Comparison of ENCODE assay signal across 20 mouse cellular contexts in genomic region chr8:62502043-62502442, GRCm38 (mm10).
A peak's percentile ranks its signal among the peaks of the same experiment; 100 is the strongest.
DNase-seq lines count a peak whose midpoint lies in the region; ATAC-seq and TF ChIP-seq lines count a peak whose summit lies in the region.
"Had no signal": no experiment of that assay in that cellular context is flagged by ENCODE, and none has a peak within 500 bp of the region (broad histone marks: within the 10 kb centered on the region; RNA-seq: fewer than 3 reads in every experiment).

No protein-coding gene starts in this region.

- peak; percentile 79 for ATAC-seq in frontal cortex, adult (ENCODE audit: low TSS enrichment)

- 57% methylated on average over 2 of the region's 2 CpGs for WGBS in thymus, adult 2 months

- TF ChIP-seq POLR2A in brain, embryonic 14.5 days (IDR thresholded peaks at IDR 0.05; ENCODE audit: borderline replicate concordance, extremely low read depth, insufficient read depth, insufficient read length, poor library complexity, severe bottlenecking): no peak
- TF ChIP-seq POLR2A in thymus, adult 2 months (IDR thresholded peaks at IDR 0.05; ENCODE audit: control insufficient read depth, extremely low read depth, insufficient read depth, low read length, poor library complexity): no peak

- no peaks in the 10 kb centered on the region for H3K36me3 ChIP-seq in thymus, adult 2 months (ENCODE audit: control insufficient read depth, insufficient read depth, low read length)
- H3K36me3 ChIP-seq: embryonic facial prominence, embryonic 10.5 days; hindbrain, embryonic 15.5 days; liver, embryonic 13.5 days; midbrain, embryonic 12.5 days; stomach, embryonic 15.5 days had no signal

- DNase-seq in frontal cortex, postnatal 14 days (ENCODE audit: low spot score in 2 of 2): no peak
- peak; percentile 11 for DNase-seq in right cerebral cortex, adult 18-20 months
- no peak for DNase-seq in right cerebral cortex, postnatal 14 days
- DNase-seq in brain, embryonic 14.5 days (ENCODE audit: low read depth): peak; percentile 41
- peak; percentile 46 for DNase-seq in telencephalon, adult 2 months (ENCODE audit: low read depth, low spot score)
- DNase-seq in thymus, adult 2 months: no peak
- DNase-seq: adrenal gland, postnatal 14 days; cerebellum, adult 9-10 months; kidney, adult 9 months; kidney, postnatal 14 days; liver, embryonic 13.5 days; lung, adult 2 months; lung, postnatal 14 days; right cerebral cortex, postnatal 4 days; thymus, adult 18-20 months had no signal

- no peak overlapping the region for H3K4me3 ChIP-seq in thymus, adult 2 months (ENCODE audit: control insufficient read depth, insufficient read depth, low read length)
- H3K4me3 ChIP-seq: embryonic facial prominence, embryonic 10.5 days; hindbrain, embryonic 15.5 days; liver, embryonic 13.5 days; midbrain, embryonic 12.5 days; stomach, embryonic 15.5 days had no signal

- no peak overlapping the region for H3K27ac ChIP-seq in thymus, adult 2 months (ENCODE audit: control insufficient read depth, insufficient read depth, low read length)
- H3K27ac ChIP-seq: embryonic facial prominence, embryonic 10.5 days; hindbrain, embryonic 15.5 days; liver, embryonic 13.5 days; midbrain, embryonic 12.5 days; stomach, embryonic 15.5 days had no signal

- no peaks in the 10 kb centered on the region for H3K4me1 ChIP-seq in thymus, adult 2 months (replicated peaks; ENCODE audit: control insufficient read depth, insufficient read depth, low read length)
- H3K4me1 ChIP-seq: embryonic facial prominence, embryonic 10.5 days; hindbrain, embryonic 15.5 days; liver, embryonic 13.5 days; midbrain, embryonic 12.5 days; stomach, embryonic 15.5 days had no signal

- TF ChIP-seq CTCF in brain, embryonic 14.5 days (IDR thresholded peaks at IDR 0.05; ENCODE audit: borderline replicate concordance, extremely low read depth, insufficient read depth, insufficient read length): no peak
- no peak for TF ChIP-seq CTCF in thymus, adult 2 months (IDR thresholded peaks at IDR 0.05; ENCODE audit: borderline replicate concordance, control insufficient read depth, extremely low read depth, insufficient read depth, low read length, poor library complexity)

- H3K27me3 ChIP-seq in thymus, adult 2 months (ENCODE audit: control insufficient read depth, insufficient read depth, low read length): no peaks in the 10 kb centered on the region
- H3K27me3 ChIP-seq: hindbrain, embryonic 15.5 days; liver, embryonic 13.5 days; midbrain, embryonic 12.5 days; stomach, embryonic 15.5 days had no signal

Comparison
In these comparisons a context has a peak if more than half of its experiments do, and no peak if none do; other contexts are left out.
1. DNase-seq: peak in right cerebral cortex, adult 18-20 months (single experiment), brain, embryonic 14.5 days (single experiment) and telencephalon, adult 2 months (single experiment); none in frontal cortex, postnatal 14 days (0 of 2), right cerebral cortex, postnatal 14 days (single experiment) and thymus, adult 2 months (single experiment).